Mouse (Mus musculus): Measurements from ENCODE around the gene Tectb.

- TF ChIP-seq EP300 (IDR thresholded peaks at IDR 0.05; ENCODE audit: insufficient read depth, low read depth, low read length) = no peak
- no peak for TF ChIP-seq POLR2A (IDR thresholded peaks at IDR 0.05; ENCODE audit: insufficient read depth, low read length)
Measured at GRCm38 (mm10) chr19:55162271-55162670, 18.3 kb upstream of the Tectb start.

Measured in ES-Bruce4 (cell line).